Mouse (Mus musculus) liver, adult 2 months (tissue): ENCODE measurements around the gene Mzt1. TPM values are rescaled to one million over a fixed set of nuclear protein-coding genes. Genes with fewer than 3 reads are reported as not detected.

Source experiments
- DNase-seq: peaks from one replicate; pipeline ENCODE4 v3.0.0-alpha.2; 2011; ENCODE audit warnings: low read depth, low spot score; ENCODE audit errors: extremely low read depth
- H3K27ac ChIP-seq: fragments of 200-500 bp; replicated peaks from 2 replicates; pipeline ENCODE4 v1.5.1; 2012; ENCODE audit warnings: low read depth, mild to moderate bottlenecking, control low read depth, inconsistent platforms, low read length; ENCODE audit not compliant: insufficient read depth
- H3K27me3 ChIP-seq: fragments of 200-500 bp; 2 replicates; pipeline ENCODE4 v1.6.1; 2012; ENCODE audit warnings: mild to moderate bottlenecking, moderate library complexity, low read length, inconsistent platforms; ENCODE audit not compliant: control insufficient read depth, insufficient read depth
- H3K36me3 ChIP-seq: fragments of 200-500 bp; 2 replicates; pipeline ENCODE4 v1.6.1; 2012; ENCODE audit warnings: low read length, inconsistent platforms; ENCODE audit not compliant: control insufficient read depth, insufficient read depth
- H3K4me1 ChIP-seq: fragments of 200-500 bp; 2 replicates; pipeline ENCODE4 v1.6.1; 2011; ENCODE audit warnings: low read length; ENCODE audit not compliant: control insufficient read depth, insufficient read depth
- H3K4me3 ChIP-seq: fragments of 200-500 bp; 2 replicates; pipeline ENCODE4 v1.5.1; 2011; ENCODE audit warnings: low read depth, mild to moderate bottlenecking, control low read depth, low read length, moderate library complexity; ENCODE audit not compliant: insufficient read depth
- H3K79me2 ChIP-seq: fragments of 200-500 bp; 2 replicates; pipeline ENCODE4 v1.6.1; 2012; ENCODE audit warnings: inconsistent platforms, mild to moderate bottlenecking, low read length, moderate library complexity; ENCODE audit not compliant: control insufficient read depth, insufficient read depth
- H3K9ac ChIP-seq: fragments of 200-500 bp; 2 replicates; pipeline ENCODE4 v1.6.1; 2012; ENCODE audit warnings: low read depth, mild to moderate bottlenecking, control low read depth, inconsistent platforms, low read length
- CTCF ChIP-seq: fragments of 200-500 bp; IDR thresholded peaks from 2 replicates; pipeline ENCODE4 v1.5.1; 2011; ENCODE audit warnings: low read depth, low read length, control low read depth
- POLR2A ChIP-seq: fragments of 200-500 bp; IDR thresholded peaks from 2 replicates; pipeline ENCODE4 v1.6.1; 2011; ENCODE audit warnings: low read length, control low read depth; ENCODE audit not compliant: insufficient read depth; ENCODE audit errors: extremely low read depth
- WGBS: fragments of 180-500 bp; shearing (Covaris S2); methylation state at CpG from one replicate; pipeline ENCODE4 v1.1.7; 2018; 5-methylcytosine and 5-hydroxymethylcytosine counted together
- polyA plus RNA-seq: library from polyadenylated mRNA; depleted of rRNA; stranded (reverse); fragments of >200 nt; gene quantifications from 2 replicates; pipeline ENCODE4 v1.2.3, GENCODE M21; 2012
- total RNA-seq: library from RNA; depleted of rRNA; stranded (reverse); fragments of >200 nt; gene quantifications from 2 replicates; pipeline ENCODE4 v1.2.3, GENCODE M21; 2014

Mzt1 gene
- total and polyA plus RNA-seq, 2 experiments: 4.9 to 15.7 TPM

GRCm38 (mm10) chr14:99058959-99059586 lies 13.1 kb upstream of the Mzt1 start:
- 87% methylated on average over 7 of the region's 7 CpGs for WGBS
- H3K4me3 ChIP-seq: no peak overlapping the region
- no peak overlapping the region for H3K9ac ChIP-seq
- no peaks in the 10 kb centered on the region for H3K27me3 ChIP-seq
- H3K27ac ChIP-seq: no peak overlapping the region
- H3K36me3 ChIP-seq: no peaks in the 10 kb centered on the region; the same call in 1 of the 2 replicates
- no peaks in the 10 kb centered on the region for H3K79me2 ChIP-seq
- DNase-seq: no peak
- no peaks in the 10 kb centered on the region for H3K4me1 ChIP-seq
- no peak for TF ChIP-seq POLR2A
- TF ChIP-seq CTCF: no peak

- peak overlapping the region; percentile 1; the same call in 1 of the 2 replicates for H3K27ac ChIP-seq
- TF ChIP-seq CTCF (no peak), POLR2A (no peak)
- H3K4me1 ChIP-seq: no peaks in the 10 kb centered on the region; the same call in 1 of the 2 replicates
- peaks cover 12% of the 10 kb centered on the region for H3K79me2 ChIP-seq
- H3K27me3 ChIP-seq: no peaks in the 10 kb centered on the region
- H3K36me3 ChIP-seq: no peaks in the 10 kb centered on the region
- peak overlapping the region; percentile 64 for H3K4me3 ChIP-seq
- no peak for DNase-seq
- 0% methylated on average over 15 of the region's 15 CpGs for WGBS
- H3K9ac ChIP-seq: peak overlapping the region; percentile 42; the same call in 1 of the 2 replicates
Measured at GRCm38 (mm10) chr14:99046782-99047181, 848 bp upstream of the Mzt1 start.

- H3K4me1 ChIP-seq: no peaks in the 10 kb centered on the region; the same call in 1 of the 2 replicates
- peaks cover 12% of the 10 kb centered on the region for H3K79me2 ChIP-seq
- peak overlapping the region; percentile 91 for H3K9ac ChIP-seq
- H3K36me3 ChIP-seq: no peaks in the 10 kb centered on the region
- H3K27ac ChIP-seq: peak overlapping the region; percentile 41
- no peak; the same call in 1 of the 2 replicates for TF ChIP-seq POLR2A
- no peak for TF ChIP-seq CTCF
- no peaks in the 10 kb centered on the region for H3K27me3 ChIP-seq
- DNase-seq: peak; percentile 13
- peak overlapping the region; percentile 90 for H3K4me3 ChIP-seq
- WGBS: 1% methylated on average over 69 of the region's 70 CpGs
Measured at GRCm38 (mm10) chr14:99045378-99046030, 430 bp downstream of the Mzt1 start.

- Histone ChIP-seq H3K27me3 (no peaks in the 10 kb centered on the region), H3K27ac (no peak overlapping the region)
Measured at GRCm38 (mm10) chr14:99044718-99045117, 1.2 kb downstream of the Mzt1 start.

GRCm38 (mm10) chr14:99044096-99044495 lies 1.8 kb downstream of the Mzt1 start:
- no peak overlapping the region for H3K4me3 ChIP-seq
- H3K4me1 ChIP-seq: no peaks in the 10 kb centered on the region; the same call in 1 of the 2 replicates
- TF ChIP-seq POLR2A: no peak
- TF ChIP-seq CTCF: no peak
- no peak overlapping the region for H3K27ac ChIP-seq
- WGBS: 69% methylated on average over 10 of the region's 10 CpGs
- H3K27me3 ChIP-seq: no peaks in the 10 kb centered on the region
- H3K9ac ChIP-seq: no peak overlapping the region
- H3K36me3 ChIP-seq: no peaks in the 10 kb centered on the region
- peaks cover 12% of the 10 kb centered on the region for H3K79me2 ChIP-seq
- DNase-seq: no peak

More at GRCm38 (mm10) chr14:99044718-99045117, 1.2 kb downstream of the Mzt1 start:
- 18% methylated on average over 5 of the region's 5 CpGs for WGBS
- Histone ChIP-seq H3K4me1 (no peaks in the 10 kb centered on the region; the same call in 1 of the 2 replicates), H3K79me2 (peaks cover 12% of the 10 kb centered on the region), H3K36me3 (no peaks in the 10 kb centered on the region), H3K9ac (no peak overlapping the region), H3K4me3 (no peak overlapping the region)
- DNase-seq: no peak
- TF ChIP-seq POLR2A: no peak
- no peak for TF ChIP-seq CTCF
